Mouse (Mus musculus) 416B (cell line): ENCODE measurements around the gene Kdm4b.

Experiments used
- DNase-seq: peaks from one replicate; pipeline ENCODE4 v3.0.0; 2011; ENCODE audit warnings: low read depth

Gene Kdm4b

DNA sequence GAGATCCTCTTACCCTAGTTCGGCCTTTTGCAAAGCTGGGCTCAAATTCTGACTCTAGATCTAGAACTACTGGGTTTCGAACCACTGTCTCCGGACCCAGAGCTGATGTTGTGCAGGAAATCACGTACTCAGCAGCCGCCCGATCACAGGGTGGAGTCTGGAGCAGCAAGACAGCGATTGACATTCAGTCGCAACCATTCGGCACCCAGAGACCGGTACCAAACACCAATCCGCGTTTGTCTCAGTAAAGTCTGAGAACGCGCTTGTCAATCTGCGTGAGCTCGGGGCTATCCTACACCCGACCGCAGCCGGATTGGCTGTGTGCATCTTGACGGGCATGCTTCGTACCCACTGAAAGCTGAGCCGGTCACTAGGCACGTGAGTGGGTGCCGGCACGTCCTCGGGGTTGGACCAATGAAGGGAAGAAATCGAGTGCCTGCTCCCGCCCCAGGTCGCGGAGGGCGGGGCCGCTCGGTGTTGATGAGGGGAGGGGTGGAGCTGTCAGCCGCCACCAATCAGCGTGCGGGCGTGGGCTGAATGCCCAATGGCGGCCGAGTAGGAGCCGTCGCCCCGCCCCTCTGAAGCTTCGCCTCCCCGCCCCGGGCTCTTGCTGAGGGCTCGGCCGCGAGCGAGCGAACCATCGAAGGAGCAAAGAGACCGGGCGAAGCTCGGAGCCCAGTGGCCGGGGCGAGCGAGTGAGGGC, at the start of gene Kdm4b:
Gene Kdm4b, plus strand, starts transcription at position 613 of the 703 bp plus-strand sequence.
- DNase-seq: peak; percentile 100

GRCm38 (mm10) chr17:56276643-56277566, 49.0 kb upstream of the Kdm4b start, which contains the start of gene Ticam1:
Gene Ticam1, minus strand, starts transcription at chr17:56276786.
- peak; percentile 100 for DNase-seq

DNA sequence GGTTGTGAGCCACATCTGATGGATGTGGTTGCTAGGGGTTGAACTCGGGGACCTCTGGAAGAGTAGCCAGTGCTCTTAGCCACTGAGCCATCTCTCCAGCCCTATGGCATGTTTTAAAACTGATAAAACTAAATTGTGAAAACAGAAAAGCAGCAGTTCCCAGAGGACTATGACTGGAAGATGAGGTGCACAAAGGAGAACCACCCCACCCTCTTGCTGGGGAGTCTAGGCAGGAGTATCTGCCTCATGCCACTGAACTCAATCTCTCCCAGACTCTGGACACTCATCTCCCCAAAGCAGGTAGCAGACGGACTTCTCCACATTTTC, 48.3 kb upstream of the Kdm4b start:
- no peak for DNase-seq

- DNase-seq: no peak
Observed at GRCm38 (mm10) chr17:56278340-56278739, 47.5 kb upstream of the Kdm4b start.

DNA sequence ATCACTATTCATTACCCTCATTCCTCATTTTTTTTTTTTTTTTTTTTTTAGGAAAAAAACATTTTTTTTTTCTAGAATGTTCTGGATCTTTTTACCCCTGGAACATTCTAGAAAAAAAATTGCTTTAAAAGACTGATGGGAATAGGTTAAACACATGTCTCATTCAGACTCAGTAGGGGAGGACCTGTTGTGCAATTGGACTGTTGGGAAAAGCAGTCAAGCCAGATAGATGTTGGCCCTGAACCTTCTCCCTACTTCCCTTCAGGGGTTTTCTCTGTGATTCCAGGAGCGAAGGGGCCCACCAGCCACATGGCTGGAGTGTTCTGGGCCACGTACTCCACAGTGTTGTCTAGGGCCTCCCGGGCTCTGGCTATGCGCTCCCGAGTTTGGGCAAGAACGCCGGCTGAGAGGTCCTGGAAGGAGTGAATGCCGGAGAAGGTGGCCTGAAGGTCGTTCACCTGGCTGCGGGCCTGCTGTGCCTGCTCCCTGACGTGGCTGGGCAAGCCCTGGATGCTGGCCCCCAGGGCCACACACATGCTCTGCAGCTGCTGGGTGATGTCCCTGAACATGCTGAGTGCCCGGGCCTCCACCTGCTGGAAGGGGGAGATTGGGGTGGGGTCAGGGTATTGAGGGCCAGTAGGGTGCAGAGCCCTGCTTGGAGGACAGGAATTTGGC, 46.2 kb upstream of the Kdm4b start:
- no peak for DNase-seq

DNA sequence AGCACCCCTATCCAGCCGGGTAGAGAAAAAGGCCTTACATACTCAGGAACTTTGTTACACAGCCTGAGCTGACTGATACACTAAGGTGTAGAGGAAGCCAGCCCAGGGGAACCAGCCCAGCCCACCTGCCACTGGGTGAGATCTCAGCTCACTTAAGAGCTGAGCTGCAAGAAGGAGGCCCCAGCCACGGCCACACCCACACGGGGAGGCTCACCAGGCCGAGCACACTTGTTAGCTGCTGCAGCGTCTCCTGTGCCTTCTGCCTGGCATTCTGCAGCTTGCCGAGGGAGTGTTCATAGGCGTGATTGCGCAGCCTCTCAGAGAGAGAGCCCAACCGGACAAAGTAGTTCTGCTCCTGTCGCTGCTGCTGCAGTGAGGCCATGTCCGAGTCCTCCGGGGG, 44.7 kb upstream of the Kdm4b start:
- DNase-seq: no peak

DNA sequence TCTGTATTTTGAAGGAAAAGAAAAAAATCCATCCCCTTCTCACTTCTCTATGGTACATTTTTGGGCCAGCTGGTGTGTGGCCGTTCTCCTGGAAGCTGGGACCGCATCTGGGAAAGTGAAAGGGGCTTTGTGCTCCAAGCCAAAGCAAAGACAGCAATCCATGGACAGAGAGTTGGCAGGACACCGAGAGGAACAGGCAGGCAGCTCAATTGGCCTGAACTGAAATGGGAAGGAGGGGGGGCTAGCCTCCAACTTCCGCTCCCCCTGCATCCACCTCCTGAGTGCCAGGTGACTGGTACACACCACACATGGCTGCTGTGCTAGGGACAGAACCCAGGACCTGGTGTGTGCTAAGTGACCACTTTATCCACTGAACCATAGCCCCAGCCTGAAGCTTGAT, 43.1 kb upstream of the Kdm4b start:
- DNase-seq: no peak

DNA sequence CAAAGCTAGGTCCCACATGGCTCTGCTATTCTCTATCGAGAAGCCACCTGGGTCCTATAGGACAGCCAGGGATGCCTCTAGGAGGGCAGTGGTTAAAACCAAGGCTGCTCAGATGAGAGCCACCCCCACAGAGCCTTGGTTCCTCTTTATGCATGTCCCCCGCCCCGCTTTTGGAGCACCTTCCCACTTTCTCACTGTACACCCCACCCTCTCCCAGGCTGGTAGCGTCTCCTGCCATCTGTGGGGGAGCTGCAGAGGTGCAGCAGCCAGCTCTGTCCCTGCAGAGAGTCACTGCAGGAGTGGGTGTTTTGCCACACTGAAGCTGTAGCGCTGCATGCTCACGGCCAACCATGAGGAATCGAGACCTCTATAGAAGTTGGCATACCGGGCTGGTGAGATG, 42.5 kb upstream of the Kdm4b start:
- DNase-seq: no peak

GRCm38 (mm10) chr17:56285995-56286394, 39.9 kb upstream of the Kdm4b start:
- DNase-seq: no peak

- peak; percentile 81 for DNase-seq
Observed at GRCm38 (mm10) chr17:56287830-56288229, 38.0 kb upstream of the Kdm4b start.

- peak; percentile 67 for DNase-seq
Observed at GRCm38 (mm10) chr17:56288866-56289265, 37.0 kb upstream of the Kdm4b start.

GRCm38 (mm10) chr17:56289371-56290331, 36.2 kb upstream of the Kdm4b start:
- DNase-seq: peak; percentile 84

GRCm38 (mm10) chr17:56290388-56291170, 35.3 kb upstream of the Kdm4b start:
- DNase-seq: peak; percentile 98

- peak; percentile 99 for DNase-seq
Observed at GRCm38 (mm10) chr17:56291171-56291511, 34.7 kb upstream of the Kdm4b start.

GRCm38 (mm10) chr17:56291826-56292475, 33.9 kb upstream of the Kdm4b start:
- DNase-seq: no peak

- no peak for DNase-seq
Observed at GRCm38 (mm10) chr17:56292531-56293222, 33.2 kb upstream of the Kdm4b start, which contains the start of gene Plin3. Gene Plin3, minus strand, starts transcription at chr17:56292873.

DNA sequence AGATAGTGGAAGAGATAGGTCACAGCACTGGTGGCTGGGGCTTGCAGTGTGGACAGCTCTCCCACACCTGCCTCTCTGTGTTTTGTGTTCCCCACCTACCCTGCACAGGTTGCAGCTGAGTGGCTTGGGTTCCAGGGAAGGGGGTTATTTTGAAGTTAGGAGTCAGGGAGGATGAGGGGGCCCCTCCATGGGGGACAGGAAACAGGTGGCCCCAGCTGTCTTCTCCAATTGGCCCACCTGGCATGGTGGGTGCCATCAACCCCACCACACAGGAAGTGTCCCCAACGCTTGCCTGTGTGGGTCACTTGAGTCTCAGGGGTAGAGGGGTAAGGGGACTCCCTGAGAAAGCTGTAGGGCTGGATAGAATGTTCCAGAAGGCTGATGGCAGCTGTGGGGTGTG, 32.6 kb upstream of the Kdm4b start:
- DNase-seq: no peak

- no peak for DNase-seq
Observed at GRCm38 (mm10) chr17:56294241-56294640, 31.6 kb upstream of the Kdm4b start.

- no peak for DNase-seq
Observed at GRCm38 (mm10) chr17:56296201-56296600, 29.7 kb upstream of the Kdm4b start.

- DNase-seq: no peak
Observed at GRCm38 (mm10) chr17:56298238-56298637, 27.6 kb upstream of the Kdm4b start.
